Mouse (Mus musculus) spleen, adult 2 months (tissue): Measurements from ENCODE around the gene Amigo2. TPM values are rescaled to one million over a fixed set of nuclear protein-coding genes. Genes with fewer than 3 reads are reported as not detected.
A peak's percentile ranks its signal among the peaks of the same experiment; 100 is the strongest.
"Not testable (repeated sequence)": the region's sequence is repeated elsewhere in the genome, so short reads cannot be mapped to it uniquely, and the experiment has no call there.

Experiments used
- DNase-seq, 2 experiments: peaks; one replicate each; pipeline versions ENCODE4 v3.0.0 to v3.0.0-alpha.2; 2012 to 2021; ENCODE audit warnings: low spot score in 2 of 2, low read depth in 1 of 2
- H3K27ac ChIP-seq: fragments of 200-500 bp; 2 replicates; pipeline ENCODE4 v1.5.1; 2012; ENCODE audit warnings: low read length, inconsistent platforms; ENCODE audit not compliant: insufficient read depth
- H3K27me3 ChIP-seq: fragments of 200-500 bp; 2 replicates; pipeline ENCODE4 v1.6.1; 2012; ENCODE audit warnings: mild to moderate bottlenecking, moderate library complexity, low read length, inconsistent platforms; ENCODE audit not compliant: control insufficient read depth, insufficient read depth
- H3K36me3 ChIP-seq: fragments of 200-500 bp; 2 replicates; pipeline ENCODE4 v1.6.1; 2012; ENCODE audit warnings: mild to moderate bottlenecking, low read length, inconsistent platforms; ENCODE audit not compliant: control insufficient read depth, insufficient read depth
- H3K4me1 ChIP-seq: fragments of 200-500 bp; 2 replicates; pipeline ENCODE4 v1.6.1; 2011; ENCODE audit warnings: inconsistent platforms; ENCODE audit not compliant: control insufficient read depth, insufficient read depth, insufficient read length
- H3K4me3 ChIP-seq: fragments of 200-500 bp; 2 replicates; pipeline ENCODE4 v1.5.1; 2011; ENCODE audit warnings: mild to moderate bottlenecking, inconsistent platforms; ENCODE audit not compliant: insufficient read depth, insufficient read length; ENCODE audit errors: extremely low read depth
- CTCF ChIP-seq: fragments of 200-500 bp; IDR thresholded peaks from 2 replicates; pipeline ENCODE4 v1.5.1; 2011; ENCODE audit warnings: mild to moderate bottlenecking, inconsistent platforms; ENCODE audit not compliant: insufficient read depth, insufficient read length, insufficient replicate concordance; ENCODE audit errors: extremely low read depth
- POLR2A ChIP-seq: fragments of 200-500 bp; IDR thresholded peaks from 2 replicates; pipeline ENCODE4 v1.6.1; 2011; ENCODE audit warnings: low read depth, low read length, inconsistent platforms
- WGBS: fragments of 180-500 bp; shearing (Covaris S2); methylation state at CpG from one replicate; pipeline ENCODE4 v1.1.7; 2018; 5-methylcytosine and 5-hydroxymethylcytosine counted together
- polyA plus RNA-seq: library from polyadenylated mRNA; depleted of rRNA; stranded (reverse); fragments of >200 nt; gene quantifications from 2 replicates; pipeline ENCODE4 v1.2.3, GENCODE M21; 2012

The Amigo2 gene
- polyA plus RNA-seq, 1 experiment = 2.0 TPM

DNA sequence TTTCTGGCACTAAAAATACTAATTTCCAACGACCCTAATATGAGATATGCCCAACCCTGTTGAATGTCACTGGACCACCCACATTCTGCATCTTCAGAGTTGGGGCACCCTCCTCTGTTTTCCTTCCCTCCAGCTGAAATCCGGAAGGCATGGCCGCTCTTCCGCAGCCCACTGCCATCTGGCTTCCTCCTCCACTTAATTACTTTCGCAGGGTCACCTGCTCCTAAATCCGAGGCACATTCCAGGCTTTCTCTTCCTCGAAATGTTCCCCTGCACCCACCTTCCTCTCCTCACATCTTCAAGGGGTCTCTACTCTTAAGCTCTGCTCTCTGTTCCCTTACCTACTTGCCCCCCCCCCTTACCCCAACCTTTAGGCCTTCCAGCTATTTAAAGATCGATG, 23.1 kb downstream of the Amigo2 start:
- Histone ChIP-seq H3K27me3 (no peaks in the 10 kb centered on the region), H3K4me3 (no peak overlapping the region), H3K4me1 (no peaks in the 10 kb centered on the region), H3K27ac (no peak overlapping the region), H3K36me3 (no peaks in the 10 kb centered on the region)
- DNase-seq = no peak
- TF ChIP-seq POLR2A = no peak
- no peak for TF ChIP-seq CTCF
- WGBS = 86% methylated on average over 8 of the region's 8 CpGs

DNA sequence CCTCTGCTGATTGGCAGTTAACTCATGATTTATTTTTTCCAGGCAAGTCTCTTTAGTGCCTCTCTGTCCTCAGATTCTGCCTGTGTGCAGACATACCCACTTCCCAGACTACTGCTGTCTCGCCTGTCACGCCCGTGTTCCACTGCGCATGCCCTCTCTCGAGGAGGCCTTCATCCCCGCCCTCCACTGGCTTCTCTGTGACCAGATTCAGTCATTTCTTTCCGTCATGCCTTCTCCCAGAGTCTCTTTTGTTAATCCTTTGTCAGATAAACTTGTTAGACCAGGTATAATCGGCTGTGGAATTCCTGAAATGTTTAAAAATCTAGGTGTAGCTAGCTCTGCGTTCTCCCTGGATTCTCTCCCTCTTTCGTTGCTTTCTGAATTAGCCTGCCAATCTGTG, 23.7 kb downstream of the Amigo2 start:
- 93% methylated on average over 10 of the region's 10 CpGs for WGBS
- H3K27me3 ChIP-seq = no peaks in the 10 kb centered on the region
- H3K4me3 ChIP-seq = no peak overlapping the region
- H3K36me3 ChIP-seq = no peaks in the 10 kb centered on the region
- H3K27ac ChIP-seq = no peak overlapping the region
- no peak for DNase-seq
- TF ChIP-seq CTCF (no peak), POLR2A (no peak)
- H3K4me1 ChIP-seq = no peaks in the 10 kb centered on the region

DNA sequence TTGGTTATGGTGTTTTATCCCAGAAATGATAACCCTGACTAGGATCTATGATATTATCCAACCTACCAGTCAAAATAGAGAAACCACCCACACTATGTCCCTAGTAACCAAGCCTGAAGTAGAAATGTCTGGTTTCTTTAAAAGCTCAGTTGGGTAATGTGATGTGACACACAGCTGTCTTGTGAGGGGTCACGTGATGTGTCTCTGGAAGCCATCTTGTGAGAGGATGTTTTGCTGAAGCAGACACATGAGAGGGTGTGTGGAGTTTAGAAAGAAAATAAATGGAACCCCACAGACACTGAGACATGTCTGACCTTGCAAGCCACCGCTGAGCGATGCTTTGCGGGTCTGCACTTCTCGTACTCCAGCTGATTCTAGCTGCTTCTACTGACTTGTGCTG, 30.2 kb downstream of the Amigo2 start:
- Histone ChIP-seq H3K4me3 (no peak overlapping the region), H3K27ac (no peak overlapping the region), H3K4me1 (no peaks in the 10 kb centered on the region), H3K36me3 (no peaks in the 10 kb centered on the region), H3K27me3 (no peaks in the 10 kb centered on the region)
- DNase-seq = no peak
- no peak for TF ChIP-seq POLR2A
- no peak for TF ChIP-seq CTCF
- 96% methylated on average over 5 of the region's 5 CpGs for WGBS

DNA sequence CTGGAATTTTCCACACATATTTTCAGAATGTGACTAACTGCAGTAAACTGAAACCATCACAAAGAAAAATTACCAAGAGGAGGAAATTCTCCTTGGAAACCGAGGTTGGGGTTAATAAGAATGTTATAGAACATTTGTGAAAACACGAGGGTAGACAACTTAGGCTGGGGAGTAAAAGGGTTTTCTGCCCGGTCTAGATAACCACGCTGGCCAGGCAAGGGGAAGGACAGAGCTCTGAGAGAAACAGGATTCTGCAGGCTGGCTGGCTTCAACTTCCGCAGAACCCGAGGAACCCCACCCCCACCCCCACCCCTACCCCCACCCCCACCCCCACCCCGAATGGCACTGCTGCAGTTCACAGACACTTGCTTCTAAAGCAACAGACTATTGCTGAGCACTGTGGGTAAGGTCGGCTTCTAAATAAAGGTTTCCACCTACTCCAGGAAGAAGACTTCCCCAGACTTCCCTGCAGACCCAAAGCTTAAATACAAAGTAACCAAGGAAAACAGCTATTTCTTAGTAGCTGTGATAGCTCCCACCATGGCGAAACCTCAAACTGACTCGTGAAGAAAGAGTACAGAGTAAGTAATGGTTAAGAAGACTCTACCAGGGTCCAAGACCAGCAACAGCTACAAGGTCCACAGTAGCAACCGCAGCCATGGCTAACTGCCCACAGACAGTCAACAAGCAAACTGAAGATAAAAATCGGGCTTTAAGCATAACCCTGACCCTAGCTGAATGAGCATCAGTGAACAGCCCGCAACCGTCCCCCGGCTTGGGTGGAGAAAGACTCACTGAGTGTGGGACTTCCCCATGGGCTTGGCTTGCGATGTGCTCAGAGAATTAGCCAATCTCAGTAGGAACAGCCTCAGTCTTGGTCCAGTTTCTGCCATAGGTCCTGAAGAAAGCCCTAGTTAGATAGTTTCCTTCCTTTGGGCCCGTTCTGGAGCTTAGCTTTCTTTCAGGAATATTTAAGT, 34.3 kb downstream of the Amigo2 start:
- 23% methylated on average over 17 of the region's 17 CpGs for WGBS

DNA sequence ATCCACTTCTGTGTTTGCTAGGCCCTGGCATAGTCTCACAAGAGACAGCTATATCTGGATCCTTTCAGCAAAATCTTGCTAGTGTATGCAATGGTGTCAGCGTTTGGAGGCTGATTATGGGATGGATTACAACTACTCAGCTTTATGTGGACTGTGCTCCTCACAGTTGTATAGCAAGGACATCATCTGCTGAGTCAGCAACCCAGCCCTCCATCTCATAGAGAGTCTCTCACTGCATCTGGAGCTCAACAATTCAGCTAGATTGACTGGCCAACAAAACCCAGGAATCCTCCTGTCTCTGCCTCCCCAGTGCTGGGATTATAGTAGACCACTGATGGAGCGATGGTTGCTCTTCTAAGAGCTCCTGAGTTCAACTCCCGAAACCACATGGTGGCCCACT, 37.3 kb downstream of the Amigo2 start:
- not testable (repeated sequence) for H3K36me3 ChIP-seq, DNase-seq, H3K27ac ChIP-seq, H3K27me3 ChIP-seq, H3K4me1 ChIP-seq, H3K4me3 ChIP-seq
- 84% methylated on average over 3 of the region's 3 CpGs for WGBS

More for the DNA sequence above, 34.3 kb downstream of the Amigo2 start:
- no peak for DNase-seq
- H3K27me3 ChIP-seq = no peaks in the 10 kb centered on the region
- peak overlapping the region; percentile 41; the same call in 1 of the 2 replicates for H3K4me3 ChIP-seq
- TF ChIP-seq CTCF (no peak), POLR2A (no peak)
- no peaks in the 10 kb centered on the region for H3K36me3 ChIP-seq
- no peaks in the 10 kb centered on the region for H3K4me1 ChIP-seq
- no peak overlapping the region for H3K27ac ChIP-seq

DNA sequence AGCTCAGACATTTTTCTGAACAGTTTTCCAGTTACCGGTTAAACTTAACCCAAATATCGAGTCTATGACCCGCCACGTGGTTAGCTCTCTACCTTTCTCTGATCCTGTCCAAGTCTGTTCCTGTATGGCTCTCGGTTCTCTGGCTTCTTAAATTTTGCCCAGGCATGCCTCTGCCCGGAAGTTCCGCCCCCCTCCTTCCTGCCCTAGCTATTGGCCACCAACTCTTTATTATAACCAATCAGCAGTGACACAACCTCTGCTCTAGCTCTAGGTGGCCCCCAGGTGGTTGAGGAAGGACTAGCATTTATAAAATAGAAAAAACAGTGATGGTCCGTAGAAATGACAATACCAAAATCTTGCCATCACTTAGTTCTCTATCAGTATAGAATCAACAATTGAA, 40.6 kb downstream of the Amigo2 start:
- H3K4me1 ChIP-seq = no peaks in the 10 kb centered on the region
- H3K36me3 ChIP-seq = no peaks in the 10 kb centered on the region
- 0 out of 2 replicates have a peak, but pooled peaks cover 1% of the 10 kb centered on the region for H3K27me3 ChIP-seq
- H3K4me3 ChIP-seq = no peak overlapping the region
- DNase-seq = no peak
- no peak overlapping the region for H3K27ac ChIP-seq
- TF ChIP-seq CTCF = no peak
- TF ChIP-seq POLR2A = no peak
- WGBS = 89% methylated on average over 8 of the region's 8 CpGs

DNA sequence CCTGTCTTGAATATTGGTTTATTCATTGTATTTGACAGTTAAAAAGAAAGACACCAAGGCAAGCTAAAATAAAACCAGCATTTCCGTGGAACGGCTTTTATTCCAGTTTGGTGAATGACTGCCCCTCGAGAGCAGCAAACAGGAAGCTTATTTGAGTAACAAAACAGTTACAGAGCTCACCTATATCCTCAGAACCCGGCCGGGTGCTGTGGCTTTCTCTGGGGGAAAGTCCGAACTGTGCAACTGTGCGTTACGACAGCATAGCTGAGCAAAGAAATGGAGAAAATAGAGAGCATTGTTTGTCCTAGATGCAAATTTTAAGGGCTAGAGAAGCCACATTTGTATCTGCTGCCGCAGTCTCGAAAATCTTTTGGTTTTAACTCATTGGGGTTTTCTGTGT, 41.3 kb downstream of the Amigo2 start:
- no peak overlapping the region for H3K4me3 ChIP-seq
- H3K4me1 ChIP-seq = no peaks in the 10 kb centered on the region
- WGBS = 71% methylated on average over 10 of the region's 10 CpGs
- no peak for DNase-seq
- H3K27ac ChIP-seq = no peak overlapping the region
- 0 out of 2 replicates have a peak, but pooled peaks cover 1% of the 10 kb centered on the region for H3K27me3 ChIP-seq
- H3K36me3 ChIP-seq = no peaks in the 10 kb centered on the region
- TF ChIP-seq CTCF (no peak), POLR2A (no peak)
